Mouse (Mus musculus): ENCODE measurements around the gene Cnpy1.

Cnpy1 gene

GRCm38 (mm10) chr5:28238876-28239275 is 6.7 kb downstream of the Cnpy1 start:
- DNase-seq, result no peak

GRCm38 (mm10) chr5:28238152-28238551 is 7.5 kb downstream of the Cnpy1 start:
- no peak for DNase-seq

- no peak for DNase-seq
These were observed 7.9 kb downstream of the Cnpy1 start for GRCm38 (mm10) chr5:28237715-28238114.

GRCm38 (mm10) chr5:28237055-28237454 is 8.6 kb downstream of the Cnpy1 start:
- no peak for DNase-seq

- DNase-seq, result no peak
These were observed 9.5 kb downstream of the Cnpy1 start for GRCm38 (mm10) chr5:28236098-28236497.

GRCm38 (mm10) chr5:28232101-28232500 is 13.5 kb downstream of the Cnpy1 start:
- DNase-seq, result no peak

GRCm38 (mm10) chr5:28219596-28219995 is 26.0 kb downstream of the Cnpy1 start:
- DNase-seq, result no peak

- DNase-seq, result no peak
These were observed 32.2 kb downstream of the Cnpy1 start for GRCm38 (mm10) chr5:28213441-28213840.

GRCm38 (mm10) chr5:28211651-28212310 is 33.8 kb downstream of the Cnpy1 start:
- DNase-seq, result no peak

GRCm38 (mm10) chr5:28210591-28211550 is 34.7 kb downstream of the Cnpy1 start:
- DNase-seq, result no peak

- no peak for DNase-seq
These were observed 35.8 kb downstream of the Cnpy1 start for GRCm38 (mm10) chr5:28209549-28210431.

- no peak for DNase-seq
These were observed 36.7 kb downstream of the Cnpy1 start for GRCm38 (mm10) chr5:28208726-28209520.

GRCm38 (mm10) chr5:28207043-28207442 is 38.6 kb downstream of the Cnpy1 start:
- no peak for DNase-seq

- DNase-seq, result no peak
These were observed 39.2 kb downstream of the Cnpy1 start for GRCm38 (mm10) chr5:28206448-28206847.

GRCm38 (mm10) chr5:28204678-28205077 is 40.9 kb downstream of the Cnpy1 start:
- DNase-seq, result no peak

- no peak for DNase-seq
These were observed 42.5 kb downstream of the Cnpy1 start for GRCm38 (mm10) chr5:28203086-28203485.

- DNase-seq, result no peak
These were observed 46.3 kb downstream of the Cnpy1 start for GRCm38 (mm10) chr5:28199089-28199873.

GRCm38 (mm10) chr5:28195473-28195872 is 50.1 kb downstream of the Cnpy1 start:
- DNase-seq, result no peak

- DNase-seq, result no peak
These were observed 53.5 kb downstream of the Cnpy1 start for GRCm38 (mm10) chr5:28192099-28192454.

GRCm38 (mm10) chr5:28191201-28192098 is 54.2 kb downstream of the Cnpy1 start:
- no peak for DNase-seq
